Mouse (Mus musculus) olfactory bulb, adult 2 months (tissue): ENCODE measurements around the gene Zbtb25.

Source experiments
- CTCF ChIP-seq: fragments of 200-500 bp; IDR thresholded peaks from 2 replicates; pipeline ENCODE4 v1.5.1; 2012; ENCODE audit warnings: low read depth, mild to moderate bottlenecking, low read length, moderate library complexity; ENCODE audit not compliant: insufficient read depth
- POLR2A ChIP-seq: fragments of 200-500 bp; IDR thresholded peaks from 2 replicates; pipeline ENCODE4 v1.6.1; 2012; ENCODE audit warnings: mild to moderate bottlenecking, low read depth, low read length, moderate library complexity; ENCODE audit not compliant: insufficient read depth

DNA sequence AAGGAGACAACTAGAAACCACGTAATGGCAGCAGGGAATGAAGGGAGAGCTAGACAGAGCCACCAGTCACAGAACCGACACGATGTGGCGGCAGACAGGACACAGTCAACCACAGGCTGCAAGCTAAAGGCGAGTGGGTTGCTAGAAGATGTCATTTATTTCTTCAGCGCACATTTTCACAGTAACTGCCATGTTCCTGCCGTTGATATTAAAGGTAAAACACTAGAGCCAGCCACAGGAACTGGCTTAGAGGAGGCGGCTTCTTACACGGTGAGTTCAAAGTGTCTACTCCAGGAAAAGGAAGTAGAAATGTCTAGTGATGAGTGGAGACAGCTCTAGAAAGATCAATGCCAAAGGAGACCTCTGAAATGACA is 7.1 kb downstream of the Zbtb25 start:
- TF ChIP-seq CTCF = no peak
- no peak for TF ChIP-seq POLR2A
